Mouse (Mus musculus): Measurements from ENCODE around the gene Lcp1. TPM values are rescaled to one million over a fixed set of nuclear protein-coding genes. Genes with fewer than 3 reads are reported as not detected.
A peak's percentile ranks its signal among the peaks of the same experiment; 100 is the strongest.

Lcp1 gene
- polyA plus RNA-seq, 1 experiment from 2014 or later = 81.9 TPM

- 74% methylated on average over 6 of the region's 6 CpGs for WGBS
These were observed 91.5 kb downstream of the Lcp1 start for GRCm38 (mm10) chr14:75222386-75222785.

GRCm38 (mm10) chr14:75227453-75228084, 96.7 kb downstream of the Lcp1 start:
- 74% methylated on average over 6 of the region's 6 CpGs for WGBS
- ATAC-seq = no peak

More at GRCm38 (mm10) chr14:75222386-75222785, 91.5 kb downstream of the Lcp1 start:
- no peaks in the 10 kb centered on the region for H3K36me3 ChIP-seq
- no peak for ATAC-seq
- H3K27me3 ChIP-seq (replicated peaks) = no peaks in the 10 kb centered on the region
- no peak overlapping the region for H3K4me3 ChIP-seq (replicated peaks)
- H3K4me1 ChIP-seq (replicated peaks) = no peaks in the 10 kb centered on the region
- no peaks in the 10 kb centered on the region for H3K9me3 ChIP-seq
- no peak overlapping the region for H3K4me2 ChIP-seq (replicated peaks)
- H3K9ac ChIP-seq = no peak overlapping the region
- no peak overlapping the region for H3K27ac ChIP-seq

GRCm38 (mm10) chr14:75229834-75230233, 98.9 kb downstream of the Lcp1 start:
- ATAC-seq = no peak
- H3K27me3 ChIP-seq (replicated peaks) = no peaks in the 10 kb centered on the region

More at GRCm38 (mm10) chr14:75227453-75228084, 96.7 kb downstream of the Lcp1 start:
- no peaks in the 10 kb centered on the region for H3K4me1 ChIP-seq (replicated peaks)
- no peak overlapping the region for H3K9ac ChIP-seq
- H3K4me3 ChIP-seq (replicated peaks) = no peak overlapping the region
- no peaks in the 10 kb centered on the region for H3K9me3 ChIP-seq
- H3K27me3 ChIP-seq (replicated peaks) = no peaks in the 10 kb centered on the region
- H3K27ac ChIP-seq = no peak overlapping the region
- H3K4me2 ChIP-seq (replicated peaks) = no peak overlapping the region
- no peaks in the 10 kb centered on the region for H3K36me3 ChIP-seq

DNA sequence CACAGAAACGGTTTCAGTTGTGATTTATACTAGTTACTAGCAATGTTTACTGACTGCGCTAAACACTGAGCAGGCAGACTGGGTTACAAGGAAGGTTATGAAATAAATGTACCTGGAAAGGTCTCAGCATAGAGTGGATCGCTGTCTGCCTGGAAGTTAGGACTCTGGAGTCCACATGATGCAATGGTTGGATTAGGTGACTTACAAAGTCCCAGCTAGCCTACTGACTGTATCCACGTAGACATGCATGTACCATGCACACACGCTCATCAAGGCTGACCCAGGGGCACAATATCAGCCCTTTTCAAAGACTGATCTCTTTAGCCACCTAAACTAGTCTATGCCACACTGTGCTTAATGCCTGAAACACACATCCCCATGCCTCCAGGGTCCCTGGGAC, 102.2 kb downstream of the Lcp1 start:
- 76% methylated on average over 5 of the region's 5 CpGs for WGBS
- no peak overlapping the region for H3K4me2 ChIP-seq (replicated peaks)
- H3K4me3 ChIP-seq (replicated peaks) = no peak overlapping the region
- H3K27me3 ChIP-seq (replicated peaks) = no peaks in the 10 kb centered on the region
- no peaks in the 10 kb centered on the region for H3K9me3 ChIP-seq
- H3K9ac ChIP-seq = no peak overlapping the region
- H3K4me1 ChIP-seq (replicated peaks) = no peaks in the 10 kb centered on the region
- H3K36me3 ChIP-seq = no peaks in the 10 kb centered on the region
- ATAC-seq = no peak
- no peak overlapping the region for H3K27ac ChIP-seq

More at GRCm38 (mm10) chr14:75229834-75230233, 98.9 kb downstream of the Lcp1 start:
- 54% methylated on average over 2 of the region's 2 CpGs for WGBS
- Histone ChIP-seq H3K4me2 (replicated peaks) (no peak overlapping the region), H3K4me1 (replicated peaks) (no peaks in the 10 kb centered on the region), H3K9me3 (no peaks in the 10 kb centered on the region), H3K36me3 (no peaks in the 10 kb centered on the region), H3K9ac (no peak overlapping the region), H3K27ac (no peak overlapping the region), H3K4me3 (replicated peaks) (no peak overlapping the region)

- 91% methylated on average over 8 of the region's 8 CpGs for WGBS
- no peak overlapping the region for H3K9ac ChIP-seq
- H3K36me3 ChIP-seq = no peaks in the 10 kb centered on the region
- H3K4me1 ChIP-seq (replicated peaks) = no peaks in the 10 kb centered on the region
- no peak overlapping the region for H3K4me2 ChIP-seq (replicated peaks)
- H3K27me3 ChIP-seq (replicated peaks) = no peaks in the 10 kb centered on the region
- H3K9me3 ChIP-seq = no peaks in the 10 kb centered on the region
- no peak for ATAC-seq
- no peak overlapping the region for H3K4me3 ChIP-seq (replicated peaks)
- H3K27ac ChIP-seq = no peak overlapping the region
These were observed 104.7 kb downstream of the Lcp1 start for GRCm38 (mm10) chr14:75235552-75235951.

GRCm38 (mm10) chr14:75235955-75236635, 105.2 kb downstream of the Lcp1 start:
- Histone ChIP-seq H3K27me3 (replicated peaks) (no peaks in the 10 kb centered on the region), H3K36me3 (no peaks in the 10 kb centered on the region), H3K4me3 (replicated peaks) (no peak overlapping the region), H3K4me2 (replicated peaks) (no peak overlapping the region), H3K27ac (no peak overlapping the region), H3K9ac (no peak overlapping the region), H3K4me1 (replicated peaks) (no peaks in the 10 kb centered on the region), H3K9me3 (no peaks in the 10 kb centered on the region)
- no peak for ATAC-seq
- WGBS = 68% methylated on average over 9 of the region's 9 CpGs

DNA sequence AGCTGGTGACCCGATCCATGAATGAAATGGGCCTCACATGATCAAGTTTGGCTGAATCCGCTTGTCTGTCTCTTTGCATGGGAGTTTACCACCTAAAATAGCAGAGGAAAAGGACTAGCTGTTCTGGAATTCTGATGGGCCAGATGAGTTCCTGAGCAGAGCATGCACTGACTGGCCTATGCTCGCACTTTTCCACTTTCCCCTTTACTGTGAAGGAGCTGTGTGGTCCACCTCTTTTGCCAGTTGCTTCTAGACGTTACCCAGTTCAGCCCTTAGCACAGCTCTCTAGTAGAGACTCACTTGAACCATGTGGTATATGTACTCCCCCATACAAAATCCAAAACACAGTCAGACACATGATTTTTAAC, 105.7 kb downstream of the Lcp1 start:
- H3K9me3 ChIP-seq = no peaks in the 10 kb centered on the region
- no peak for ATAC-seq
- 85% methylated on average over 4 of the region's 4 CpGs for WGBS
- H3K4me1 ChIP-seq (replicated peaks) = no peaks in the 10 kb centered on the region
- H3K27ac ChIP-seq = no peak overlapping the region
- H3K9ac ChIP-seq = no peak overlapping the region
- H3K4me2 ChIP-seq (replicated peaks) = no peak overlapping the region
- H3K4me3 ChIP-seq (replicated peaks) = no peak overlapping the region
- H3K36me3 ChIP-seq = no peaks in the 10 kb centered on the region
- H3K27me3 ChIP-seq (replicated peaks) = no peaks in the 10 kb centered on the region

DNA sequence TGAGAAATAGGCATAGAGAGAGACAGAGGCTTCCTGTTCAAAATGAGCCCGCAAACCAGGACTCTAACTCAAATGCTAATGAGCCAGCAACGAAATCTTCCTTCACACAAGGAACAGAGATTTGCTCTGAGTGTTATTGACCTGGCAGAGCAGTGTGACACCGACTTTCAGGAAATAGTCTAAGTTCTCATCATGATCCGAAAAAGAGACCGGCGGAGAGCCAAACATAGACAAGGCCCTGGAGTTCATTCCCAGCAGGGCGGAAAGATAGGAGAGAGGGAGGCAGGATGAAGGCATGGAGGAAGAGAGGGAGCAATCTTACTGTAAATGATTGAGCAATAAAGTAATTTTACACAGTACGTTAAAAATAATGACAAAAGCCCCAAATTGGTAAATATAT, 106.2 kb downstream of the Lcp1 start:
- H3K4me3 ChIP-seq (replicated peaks) = no peak overlapping the region
- H3K27me3 ChIP-seq (replicated peaks) = no peaks in the 10 kb centered on the region
- no peak overlapping the region for H3K4me2 ChIP-seq (replicated peaks)
- no peak for ATAC-seq
- H3K4me1 ChIP-seq (replicated peaks) = no peaks in the 10 kb centered on the region
- H3K36me3 ChIP-seq = no peaks in the 10 kb centered on the region
- H3K9ac ChIP-seq = no peak overlapping the region
- H3K27ac ChIP-seq = no peak overlapping the region
- 82% methylated on average over 8 of the region's 8 CpGs for WGBS
- H3K9me3 ChIP-seq = no peaks in the 10 kb centered on the region

GRCm38 (mm10) chr14:75238054-75238692, 107.3 kb downstream of the Lcp1 start:
- H3K4me2 ChIP-seq (replicated peaks) = no peak overlapping the region
- no peak overlapping the region for H3K27ac ChIP-seq
- WGBS = 84% methylated on average over 6 of the region's 6 CpGs
- H3K9ac ChIP-seq = no peak overlapping the region
- H3K27me3 ChIP-seq (replicated peaks) = no peaks in the 10 kb centered on the region
- H3K9me3 ChIP-seq = no peaks in the 10 kb centered on the region
- no peak for ATAC-seq
- H3K4me3 ChIP-seq (replicated peaks) = no peak overlapping the region
- no peaks in the 10 kb centered on the region for H3K36me3 ChIP-seq
- no peaks in the 10 kb centered on the region for H3K4me1 ChIP-seq (replicated peaks)

GRCm38 (mm10) chr14:75242087-75242486, 111.2 kb downstream of the Lcp1 start, which contains the start of gene Cpb2:
Cpb2 (plus strand) TSS chr14:75242287.
- 65% methylated on average over 5 of the region's 5 CpGs for WGBS
- Histone ChIP-seq H3K4me3 (replicated peaks) (no peak within 1 kb of the TSS), H3K4me2 (replicated peaks) (no peak within 1 kb of the TSS), H3K27ac (no peak within 1 kb of the TSS), H3K27me3 (replicated peaks) (no peaks in the 10 kb centered on the region), H3K4me1 (replicated peaks) (no peaks in the 10 kb centered on the region), H3K36me3 (no peaks in the 10 kb centered on the region), H3K9ac (no peak within 1 kb of the TSS), H3K9me3 (no peaks in the 10 kb centered on the region)
- ATAC-seq = peak; percentile 75; the same call in 1 of the 2 replicates

GRCm38 (mm10) chr14:75246024-75247000, 115.4 kb downstream of the Lcp1 start:
- Histone ChIP-seq H3K27me3 (replicated peaks) (no peaks in the 10 kb centered on the region), H3K4me2 (replicated peaks) (no peak overlapping the region), H3K4me3 (replicated peaks) (no peak overlapping the region), H3K9me3 (no peaks in the 10 kb centered on the region), H3K27ac (no peak overlapping the region), H3K36me3 (no peaks in the 10 kb centered on the region), H3K9ac (no peak overlapping the region), H3K4me1 (replicated peaks) (no peaks in the 10 kb centered on the region)
- WGBS = 79% methylated on average over 11 of the region's 11 CpGs
- no peak for ATAC-seq

- no peak for ATAC-seq
- H3K9ac ChIP-seq = no peak overlapping the region
- no peaks in the 10 kb centered on the region for H3K36me3 ChIP-seq
- no peaks in the 10 kb centered on the region for H3K27me3 ChIP-seq (replicated peaks)
- no peaks in the 10 kb centered on the region for H3K9me3 ChIP-seq
- H3K4me1 ChIP-seq (replicated peaks) = no peaks in the 10 kb centered on the region
- H3K27ac ChIP-seq = no peak overlapping the region
- 81% methylated on average over 3 of the region's 3 CpGs for WGBS
- no peak overlapping the region for H3K4me3 ChIP-seq (replicated peaks)
- H3K4me2 ChIP-seq (replicated peaks) = no peak overlapping the region
These were observed 119.5 kb downstream of the Lcp1 start for GRCm38 (mm10) chr14:75250432-75250831.

All from intestine, embryonic 15.5 days (tissue).